Mouse (Mus musculus) MEL-GATA-1-ER (cell line): ENCODE data around the gene Vopp1.

Source experiments
- DNase-seq: peaks from one replicate; pipeline ENCODE4 v3.0.0-alpha.2; 2012; ENCODE audit warnings: low read depth; ENCODE audit errors: extremely low read depth

Vopp1 gene

GRCm38 (mm10) chr6:57784251-57784650 lies 40.7 kb downstream of the Vopp1 start:
- DNase-seq: no peak

- no peak for DNase-seq
These were observed 42.3 kb downstream of the Vopp1 start for GRCm38 (mm10) chr6:57782658-57783057.

DNA sequence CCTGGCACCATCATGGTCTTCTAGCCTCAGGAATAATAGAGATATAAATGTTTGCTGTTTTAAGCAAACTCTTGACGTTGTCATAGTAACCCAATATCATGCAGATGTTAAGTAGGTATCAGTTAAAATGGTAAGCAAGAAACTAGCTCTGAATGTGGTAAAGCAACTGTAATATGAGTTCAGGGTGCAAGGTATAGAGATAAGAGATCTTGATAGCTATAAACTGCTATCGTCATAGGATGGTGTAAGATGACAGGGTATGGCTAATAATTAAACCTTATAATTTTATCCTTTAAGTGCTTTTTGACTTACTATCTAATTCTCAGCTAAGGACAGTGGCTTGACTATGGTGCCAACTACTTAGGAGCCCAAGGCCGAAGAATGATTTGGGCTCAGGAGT lies 44.6 kb downstream of the Vopp1 start:
- no peak for DNase-seq

DNA sequence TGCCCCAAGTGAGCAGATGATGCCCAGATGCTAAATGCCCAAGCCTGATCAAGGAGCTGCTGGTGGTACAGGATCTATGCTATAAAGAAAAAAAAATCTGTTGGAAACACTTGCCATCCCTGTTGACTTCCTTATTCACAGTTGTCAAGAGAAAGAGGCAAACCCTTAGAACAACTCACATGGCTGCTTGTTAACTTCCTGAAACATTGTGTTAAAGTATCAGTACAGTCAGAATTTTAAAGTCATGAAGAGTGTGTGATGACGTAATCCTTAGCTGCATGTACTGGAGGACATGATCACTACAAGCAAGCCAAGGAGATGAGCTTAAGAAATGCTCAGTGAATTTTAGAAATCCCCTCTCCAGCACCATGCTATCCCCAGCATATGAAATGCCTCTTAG lies 51.2 kb downstream of the Vopp1 start:
- DNase-seq: no peak

GRCm38 (mm10) chr6:57770467-57771190 lies 54.3 kb downstream of the Vopp1 start:
- peak; percentile 69 for DNase-seq

DNA sequence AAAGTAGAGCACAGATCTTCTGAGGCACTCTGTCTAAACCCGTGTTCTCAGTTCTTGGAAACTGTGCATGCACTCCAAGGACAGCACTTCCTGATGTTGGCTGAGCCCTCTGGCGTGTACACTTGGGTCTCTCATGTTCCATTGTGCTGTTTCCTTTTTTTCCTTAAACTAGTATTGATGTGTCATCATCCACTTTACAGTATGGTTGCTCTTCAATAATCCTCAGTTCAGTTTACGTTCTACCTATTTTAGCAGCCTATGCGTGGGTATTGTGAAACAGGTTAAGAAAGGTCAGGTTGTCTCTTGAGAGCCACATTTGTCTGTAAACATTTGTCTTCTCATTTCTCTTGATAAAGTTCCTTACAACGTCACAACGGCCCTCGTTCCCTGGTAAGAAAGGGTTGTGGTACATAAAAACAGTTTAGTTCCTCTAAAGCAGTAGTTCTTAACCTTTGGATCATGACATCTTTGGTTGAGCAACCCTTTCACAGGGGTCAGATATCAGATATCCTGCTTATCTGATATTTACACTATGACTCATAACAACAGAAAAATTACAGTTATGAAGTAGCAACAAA lies 55.9 kb downstream of the Vopp1 start:
- DNase-seq: no peak

DNA sequence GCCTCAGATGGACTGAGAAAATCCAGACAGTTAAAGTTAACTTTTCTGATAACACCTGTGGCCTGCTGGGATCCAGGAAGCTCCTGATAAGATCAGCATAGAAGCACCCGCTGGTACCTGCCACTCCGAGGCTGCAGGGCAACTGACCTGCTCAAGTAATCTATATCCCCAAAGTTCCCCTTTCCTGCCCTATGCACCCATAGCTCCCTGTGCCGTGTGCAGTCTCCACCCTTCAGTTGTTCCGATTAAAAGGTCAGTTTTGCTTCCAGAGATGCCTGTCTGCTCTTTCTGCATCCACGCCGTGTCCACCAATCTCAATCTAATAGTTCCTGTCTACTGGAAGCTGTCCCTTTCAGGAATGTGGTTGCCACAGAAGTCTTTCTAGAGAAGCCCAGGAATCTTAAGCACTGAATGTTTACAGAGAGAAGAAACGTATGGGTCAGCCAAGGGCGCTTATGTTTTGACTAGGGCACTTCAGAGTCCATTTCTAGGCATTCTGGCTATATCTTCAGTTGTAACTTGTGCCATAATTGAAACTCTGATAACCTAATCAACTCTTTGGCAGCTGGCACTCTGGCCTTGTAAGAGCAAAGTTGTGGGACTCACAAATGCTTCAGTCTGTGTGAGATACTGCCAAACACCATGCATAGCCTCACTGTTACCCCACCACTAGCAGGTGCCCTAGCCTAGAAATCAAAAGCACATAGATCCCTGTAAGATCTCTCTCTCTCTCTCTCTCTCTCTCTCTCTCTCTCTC lies 57.7 kb downstream of the Vopp1 start:
- DNase-seq: peak; percentile 57

- DNase-seq: peak; percentile 73
These were observed 58.7 kb downstream of the Vopp1 start for GRCm38 (mm10) chr6:57766287-57766686.

DNA sequence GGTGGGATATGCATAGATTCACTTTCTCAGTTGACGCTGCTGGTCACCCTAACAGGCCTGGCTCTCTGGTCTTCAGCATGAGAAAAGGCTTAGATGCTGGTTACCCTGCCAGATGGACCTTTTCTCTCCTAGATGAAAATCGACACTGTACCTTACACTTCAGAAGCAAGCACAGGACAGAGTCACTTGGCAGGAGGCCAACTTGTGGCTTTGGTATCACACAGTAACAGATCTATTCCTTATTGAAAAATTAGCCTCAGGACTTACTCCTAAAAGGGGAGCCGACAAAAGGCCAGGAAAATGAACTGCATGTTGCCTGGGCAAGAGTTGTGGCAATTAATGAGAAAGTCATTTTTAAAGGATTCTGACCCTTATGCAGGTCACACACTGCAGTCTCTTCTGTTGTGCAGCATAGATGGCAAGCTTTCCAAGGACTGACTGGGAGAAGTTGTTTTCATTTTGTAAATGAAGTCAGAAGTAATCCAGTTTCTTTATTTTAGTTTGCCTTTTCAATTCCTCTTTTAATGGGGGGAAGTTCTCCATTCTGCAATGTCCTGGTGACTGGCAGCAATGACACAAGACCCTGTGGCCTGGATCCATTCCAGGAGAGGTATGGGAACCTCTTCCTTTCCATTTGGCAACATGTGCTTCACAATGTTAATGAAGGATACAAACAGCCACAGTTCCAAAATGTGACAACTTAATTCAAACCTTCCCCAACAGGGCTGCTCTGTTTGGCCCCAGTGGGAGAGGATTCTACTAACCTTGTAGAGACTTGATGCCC lies 59.7 kb downstream of the Vopp1 start:
- peak; percentile 67 for DNase-seq

GRCm38 (mm10) chr6:57763054-57763453 lies 61.9 kb downstream of the Vopp1 start:
- no peak for DNase-seq

- DNase-seq: no peak
These were observed 70.8 kb downstream of the Vopp1 start for GRCm38 (mm10) chr6:57753962-57754759.

DNA sequence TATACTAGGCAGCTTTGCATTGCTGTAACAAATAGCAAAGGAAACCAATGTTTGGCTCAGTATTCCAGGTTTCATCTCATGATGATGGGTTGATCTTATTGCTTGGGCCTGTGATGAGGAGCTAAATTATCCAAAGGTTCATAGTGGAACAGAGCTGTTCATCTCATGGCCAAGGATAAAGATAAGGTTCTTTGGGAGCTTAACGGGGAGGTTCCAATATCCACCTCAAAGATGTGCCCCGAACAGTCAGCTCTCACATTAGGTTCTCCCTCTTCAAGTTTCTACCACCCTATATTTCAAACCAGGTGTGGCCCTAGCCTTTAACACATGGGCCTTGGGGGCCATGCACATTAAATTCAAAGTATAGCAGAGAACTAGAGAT lies 79.2 kb downstream of the Vopp1 start:
- DNase-seq: no peak

GRCm38 (mm10) chr6:57744974-57745747 lies 79.8 kb downstream of the Vopp1 start:
- peak; percentile 99 for DNase-seq

GRCm38 (mm10) chr6:57744123-57744522 lies 80.8 kb downstream of the Vopp1 start:
- no peak for DNase-seq

GRCm38 (mm10) chr6:57743333-57743732 lies 81.6 kb downstream of the Vopp1 start:
- no peak for DNase-seq

GRCm38 (mm10) chr6:57742749-57743148 lies 82.2 kb downstream of the Vopp1 start:
- DNase-seq: no peak

DNA sequence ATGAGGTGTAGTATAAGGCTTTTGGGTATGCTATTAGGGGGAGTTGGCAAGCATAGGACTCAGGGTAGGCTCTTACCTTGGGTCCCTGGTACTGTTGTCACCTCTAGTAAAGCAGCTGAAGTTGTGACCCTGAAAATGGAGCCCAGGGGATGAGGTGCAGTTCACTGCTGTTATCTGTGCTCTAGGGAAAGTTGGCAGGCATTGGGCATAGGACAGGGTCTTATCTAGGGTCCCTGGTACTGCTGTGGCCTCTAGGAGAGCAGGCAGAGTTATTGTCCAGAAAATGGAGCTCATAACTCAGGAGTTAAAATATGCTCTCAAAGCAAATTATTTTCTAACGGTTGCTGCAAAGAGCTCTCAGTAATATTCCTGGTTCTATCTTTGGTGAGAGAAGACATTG lies 103.6 kb downstream of the Vopp1 start:
- DNase-seq: no peak

- DNase-seq: no peak
These were observed 113.2 kb downstream of the Vopp1 start for GRCm38 (mm10) chr6:57711726-57712125.

DNA sequence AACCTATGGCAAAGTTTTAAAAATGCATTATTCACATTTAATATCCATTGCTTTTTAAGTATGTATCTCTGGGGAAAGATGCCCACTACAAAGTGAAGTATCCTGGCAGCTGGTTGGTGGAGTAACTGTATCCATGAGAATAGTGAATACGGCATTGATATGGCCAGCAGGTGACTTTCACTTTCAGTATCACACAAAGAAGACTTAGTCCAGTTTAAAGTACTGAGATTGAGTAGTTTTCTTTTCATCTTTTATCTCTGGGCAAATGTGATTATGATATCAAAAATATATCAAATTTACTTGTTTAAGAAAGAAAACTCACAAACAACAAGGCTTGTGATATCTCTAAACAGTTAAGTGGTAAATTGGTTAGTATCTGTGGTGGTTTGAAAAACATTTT lies 118.2 kb downstream of the Vopp1 start:
- no peak for DNase-seq

GRCm38 (mm10) chr6:57703703-57704102 lies 121.3 kb downstream of the Vopp1 start:
- no peak for DNase-seq
